8 mouse cellular contexts compared by ENCODE assay signal in genomic region chr5:116895036-116895783, GRCm38 (mm10).
DNase-seq lines count a peak whose midpoint lies in the region; ATAC-seq lines count a peak whose summit lies in the region.

No protein-coding gene starts in this region.

- ATAC-seq in forebrain, embryonic 12.5 days (ENCODE audit: low FRiP score) = peak; percentile 96
- ATAC-seq in neural tube, embryonic 13.5 days (ENCODE audit: low read depth) = peak; percentile 87

- peak overlapping the region; percentile 90 for H3K27ac ChIP-seq in forebrain, embryonic 12.5 days
- peak overlapping the region; percentile 67 for H3K27ac ChIP-seq in neural tube, embryonic 13.5 days (replicated peaks)

- H3K4me2 ChIP-seq in forebrain, embryonic 12.5 days = peak overlapping the region; percentile 31; the same call in 1 of the 2 replicates
- peak overlapping the region; percentile 21; the same call in 1 of the 2 replicates for H3K4me2 ChIP-seq in neural tube, embryonic 13.5 days

- WGBS in forebrain, embryonic 12.5 days = 18% methylated on average over 12 of the region's 12 CpGs
- WGBS in neural tube, embryonic 13.5 days = 54% methylated on average over 12 of the region's 12 CpGs

- no peaks in the 10 kb centered on the region for H3K36me3 ChIP-seq in forebrain, embryonic 12.5 days (replicated peaks)
- H3K36me3 ChIP-seq in neural tube, embryonic 13.5 days = no peaks in the 10 kb centered on the region

- DNase-seq in cerebellum, postnatal 14 days = peak; percentile 68 to 74
- DNase-seq in layer of hippocampus, adult 8-10 months (ENCODE audit: low spot score in 2 of 2) = peak; percentile 77 to 79
- DNase-seq in lung, postnatal 14 days = no peak
- no peak for DNase-seq in T-cell, adult 2 months (ENCODE audit: low spot score)
- DNase-seq in heart, adult 11 months = no peak
- DNase-seq in spleen, postnatal 10 days (ENCODE audit: low spot score in 2 of 2) = no peak

- H3K27me3 ChIP-seq in forebrain, embryonic 12.5 days = peaks cover 10% of the 10 kb centered on the region; the same call in 1 of the 2 replicates
- 0 out of 2 replicates have a peak, but pooled peaks cover 5% of the 10 kb centered on the region for H3K27me3 ChIP-seq in neural tube, embryonic 13.5 days

- H3K9me3 ChIP-seq in forebrain, embryonic 12.5 days = 0 out of 2 replicates have a peak, but pooled peaks cover 4% of the 10 kb centered on the region
- H3K9me3 ChIP-seq in neural tube, embryonic 13.5 days = no peaks in the 10 kb centered on the region

- 0 out of 2 replicates have a peak, but pooled peaks cover 9% of the 10 kb centered on the region for H3K4me1 ChIP-seq in forebrain, embryonic 12.5 days
- peaks cover 7% of the 10 kb centered on the region; the same call in 1 of the 2 replicates for H3K4me1 ChIP-seq in neural tube, embryonic 13.5 days (replicated peaks)

- 0 out of 2 replicates have a peak overlapping the region, but pooled peaks have one; percentile 7 for H3K4me3 ChIP-seq in forebrain, embryonic 12.5 days (replicated peaks)
- H3K4me3 ChIP-seq in neural tube, embryonic 13.5 days = no peak overlapping the region

- no peak overlapping the region for H3K9ac ChIP-seq in forebrain, embryonic 12.5 days
- no peak overlapping the region for H3K9ac ChIP-seq in neural tube, embryonic 13.5 days

Comparison
In these comparisons a context has a peak if more than half of its experiments do, and no peak if none do; other contexts are left out.
1. DNase-seq: peak in cerebellum, postnatal 14 days (2 of 2) and layer of hippocampus, adult 8-10 months (2 of 2); none in lung, postnatal 14 days (single experiment), T-cell, adult 2 months (single experiment), heart, adult 11 months (single experiment) and spleen, postnatal 10 days (0 of 2).